7 mouse cellular contexts compared by ENCODE assay signal in the genomic region with DNA sequence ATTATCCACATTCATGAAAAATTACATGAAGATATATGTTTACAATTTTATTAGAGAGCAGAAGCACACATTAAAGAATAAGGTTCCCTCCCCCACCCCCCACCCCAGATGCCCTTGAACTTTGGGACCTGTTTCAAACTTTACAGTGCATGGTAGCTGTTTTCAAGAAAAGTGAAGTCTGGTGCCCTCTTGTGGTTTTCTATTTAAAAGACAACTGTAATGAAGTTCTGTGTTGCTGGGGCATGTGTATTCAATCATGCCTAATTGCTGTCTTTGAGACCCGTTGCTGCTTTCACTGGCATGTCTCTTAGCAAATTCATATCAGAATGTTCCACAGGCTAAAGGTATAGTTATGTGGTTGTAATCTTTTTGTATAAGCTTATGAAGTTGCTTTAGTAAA. TPM values are rescaled to one million over a fixed set of nuclear protein-coding genes. Genes with fewer than 3 reads are reported as not detected.
A peak's percentile ranks its signal among the peaks of the same experiment; 100 is the strongest.
DNase-seq lines count a peak whose midpoint lies in the region; ATAC-seq and TF ChIP-seq lines count a peak whose summit lies in the region.

No protein-coding gene starts in this region.

- H3K36me3 ChIP-seq in CH12.LX (replicated peaks in 1 of 2; ENCODE audit: control insufficient read depth in 1 of 2, insufficient read depth in 1 of 2, low read length in 1 of 2) = no peaks in the 10 kb centered on the region
- no peaks in the 10 kb centered on the region for H3K36me3 ChIP-seq in forebrain, embryonic 14.5 days (ENCODE audit: control insufficient read depth, insufficient read depth, low read length)

- in situ Hi-C loops in CH12.LX (cut with MboI; ENCODE audit: low pct_ligation_motif_present, low pct_unique_long_range_greater_than_20kb, low sequenced_read_pairs) = loop anchor here (5.0 kb wide), 1 partner anchor 243 kb away; no protein-coding TSS in a partner anchor

- no peaks in the 10 kb centered on the region for H3K79me2 ChIP-seq in CH12.LX (replicated peaks; ENCODE audit: control insufficient read depth, extremely low read depth, insufficient read depth, poor library complexity, severe bottlenecking)

- H3K4me2 ChIP-seq in CH12.LX (ENCODE audit: insufficient read depth, low read depth, poor library complexity, severe bottlenecking) = no peak overlapping the region
- no peak overlapping the region for H3K4me2 ChIP-seq in forebrain, embryonic 14.5 days (ENCODE audit: low read length)

- H3K4me1 ChIP-seq in CH12.LX (ENCODE audit: control insufficient read depth in 1 of 2, insufficient read depth in 2 of 2) = peaks cover 11 to 44% of the 10 kb centered on the region in 2 experiments
- no peaks in the 10 kb centered on the region for H3K4me1 ChIP-seq in forebrain, embryonic 14.5 days (ENCODE audit: control insufficient read depth, insufficient read depth, low read length)

- TF ChIP-seq EP300 in CH12.LX (IDR thresholded peaks at IDR 0.05; ENCODE audit: low read length) = no peak

- no peak for TF ChIP-seq POLR2A in CH12.LX (IDR thresholded peaks at IDR 0.05; ENCODE audit: low read depth, low read length)

- peak; percentile 76 for ATAC-seq in activated CD4-positive, CD25-positive, alpha-beta regulatory T cell, adult 4 months
- 0 out of 2 replicates have a peak, but pooled peaks have one; percentile 65 for ATAC-seq in forebrain, embryonic 14.5 days
- ATAC-seq in erythroid progenitor cell, adult 5-6 weeks (replicated peaks; ENCODE audit: low FRiP score, poor library complexity, severe bottlenecking) = no peak

- TF ChIP-seq CTCF in CH12.LX (conservative IDR thresholded peaks at IDR 0.05 in 1 of 2, IDR thresholded peaks at IDR 0.05 in 1 of 2; ENCODE audit: low read depth in 2 of 2, low read length in 2 of 2) = peak; percentile 26 to 89; a peak in 3 of 4 replicates

- DNase-seq in layer of hippocampus, adult 11-12 months (ENCODE audit: low spot score) = peak; percentile 22
- no peak for DNase-seq in layer of hippocampus, adult 9-11 months
- peak; percentile 88 for DNase-seq in CH12.LX (ENCODE audit: extremely low read depth)
- DNase-seq in forebrain, embryonic 14.5 days (ENCODE audit: low spot score) = peak; percentile 87
- peak; percentile 18 for DNase-seq in lung, postnatal 14 days

- H3K9me3 ChIP-seq in CH12.LX (replicated peaks; ENCODE audit: low read length) = no peaks in the 10 kb centered on the region
- no peaks in the 10 kb centered on the region for H3K9me3 ChIP-seq in forebrain, embryonic 14.5 days (replicated peaks; ENCODE audit: control insufficient read depth, low read length)

- no peaks in the 10 kb centered on the region for H3K27me3 ChIP-seq in CH12.LX (replicated peaks)
- H3K27me3 ChIP-seq in forebrain, embryonic 14.5 days (replicated peaks; ENCODE audit: control insufficient read depth, insufficient read depth, low read length) = no peaks in the 10 kb centered on the region

- dilution Hi-C loops in CH12.LX (cut with MboI; ENCODE audit: extremely low pct_ligation_motif_present, extremely low pct_unique_long_range_greater_than_20kb, low sequenced_read_pairs) = no loop called here

- H3K4me3 ChIP-seq in CH12.LX (replicated peaks in 1 of 3; ENCODE audit: low read depth in 2 of 3, low read length in 2 of 3, poor library complexity in 1 of 3) = no peak overlapping the region
- no peak overlapping the region for H3K4me3 ChIP-seq in forebrain, embryonic 14.5 days (ENCODE audit: low read depth, low read length)

- H3K27ac ChIP-seq in CH12.LX (ENCODE audit: insufficient read depth, low read depth) = no peak overlapping the region
- H3K27ac ChIP-seq in forebrain, embryonic 14.5 days (ENCODE audit: low read depth, low read length) = no peak overlapping the region

- H3K9ac ChIP-seq in CH12.LX (ENCODE audit: insufficient read depth, low read depth) = no peak overlapping the region
- no peak overlapping the region for H3K9ac ChIP-seq in forebrain, embryonic 14.5 days (ENCODE audit: low read length)

- peak; percentile 91 for TF ChIP-seq RAD21 in CH12.LX (IDR thresholded peaks at IDR 0.05; ENCODE audit: low read depth, low read length)

- 0% methylated on average over 1 of the region's 1 CpGs for WGBS in forebrain, embryonic 14.5 days

TF ChIP-seq in CH12.LX, 34 proteins besides CTCF, POLR2A, EP300 and RAD21:
- TF ChIP-seq MYC (IDR thresholded peaks at IDR 0.05; ENCODE audit: low read depth, low read length) = 0 out of 2 replicates have a peak, but pooled peaks have one; percentile 45
- TF ChIP-seq NELFE (IDR thresholded peaks at IDR 0.05; ENCODE audit: low read depth, low read length) = no peak
- TF ChIP-seq ZC3H11A (IDR thresholded peaks at IDR 0.05; ENCODE audit: low read depth, low read length) = peak; percentile 83
- peak; percentile 88 for TF ChIP-seq SMC3 (IDR thresholded peaks at IDR 0.05; ENCODE audit: low read depth, low read length)
- no peak for TF ChIP-seq ZMIZ1 (IDR thresholded peaks at IDR 0.05; ENCODE audit: low read depth, low read length)
- peak; percentile 39; the same call in 1 of the 2 replicates for TF ChIP-seq JUND (conservative IDR thresholded peaks at IDR 0.05; ENCODE audit: low read depth, low read length)
- TF ChIP-seq CHD2 (IDR thresholded peaks at IDR 0.05; ENCODE audit: low read length) = 0 out of 2 replicates have a peak, but pooled peaks have one; percentile 31
- TF ChIP-seq SIN3A (IDR thresholded peaks at IDR 0.05; ENCODE audit: low read length) = peak; percentile 41; the same call in 1 of the 2 replicates
- 0 out of 2 replicates have a peak, but pooled peaks have one; percentile 22 for TF ChIP-seq BHLHE40 (IDR thresholded peaks at IDR 0.05; ENCODE audit: low read depth, low read length)
- no peak for TF ChIP-seq TBP (conservative IDR thresholded peaks at IDR 0.05; ENCODE audit: low read depth, low read length)

RNA-seq across cellular contexts. Expression of a gene that starts 25.3 kb away (rescaled TPM):
- total RNA-seq in CH12.LX (2012; rRNA removed) = 23.5 and 24.9 TPM in 2 replicates
- 24.6 and 24.7 TPM in 2 replicates for total RNA-seq in CH12.LX (2014; rRNA removed)
- polyA plus RNA-seq in CH12.LX (2012; ENCODE audit: insufficient read length, low read depth) = 21.8 and 27.2 TPM in 2 replicates
- 1 to 10 TPM in 1 of 2 experiments, under 1 TPM in 1; 0.12 to 1.3 TPM for polyA plus RNA-seq in activated CD4-positive, CD25-positive, alpha-beta regulatory T cell, adult 4 months (2017; shearing (Covaris generic))
- 0.19 and 0.30 TPM in 2 replicates for polyA plus RNA-seq in forebrain, embryonic 14.5 days (2014; fragmentation: Nextera tagmentation; extraction: Ambion mirVana)
- total RNA-seq in erythroid progenitor cell, adult 5-6 weeks (2015; ENCODE audit: low replicate concordance) = 1.8 and 5.0 TPM in 2 replicates
- total RNA-seq in erythroid progenitor cell, adult 5-6 weeks (2017; ENCODE audit: low replicate concordance) = 1.3 and 2.6 TPM in 2 replicates

RNA-seq across cellular contexts. Expression of a gene that starts 42.8 kb away (rescaled TPM):
- total RNA-seq in CH12.LX (2012; rRNA removed) (10.3 TPM in 2 replicates), CH12.LX (2014; rRNA removed) (12.8 and 14.1 TPM in 2 replicates)
- 21.6 and 23.3 TPM in 2 replicates for polyA plus RNA-seq in CH12.LX (2012; ENCODE audit: insufficient read length, low read depth)
- 10 to 100 TPM; 24.1 to 24.4 TPM for polyA plus RNA-seq in activated CD4-positive, CD25-positive, alpha-beta regulatory T cell, adult 4 months (2017; shearing (Covaris generic))
- 6.8 and 10.7 TPM in 2 replicates for polyA plus RNA-seq in forebrain, embryonic 14.5 days (2014; fragmentation: Nextera tagmentation; extraction: Ambion mirVana)
- total RNA-seq in erythroid progenitor cell, adult 5-6 weeks (2015; ENCODE audit: low replicate concordance) = 6.5 and 16.3 TPM in 2 replicates
- 8.3 and 10.5 TPM in 2 replicates for total RNA-seq in erythroid progenitor cell, adult 5-6 weeks (2017; ENCODE audit: low replicate concordance)

Comparison
In these comparisons a context has a peak if more than half of its experiments do, and no peak if none do; other contexts are left out.
1. RNA of a gene that starts 25.3 kb away (polyA plus RNA-seq): 21.8 to 27.2 TPM in CH12.LX; 0.12 to 1.3 TPM in activated CD4-positive, CD25-positive, alpha-beta regulatory T cell, adult 4 months and 0.19 to 0.30 TPM in forebrain, embryonic 14.5 days; every median in the first group is over 10 times any median in the second.